Mouse (Mus musculus) testis, adult 2 months (tissue): ENCODE results near the gene Actn2.

Experiments
- CTCF ChIP-seq: fragments of 200-500 bp; IDR thresholded peaks from 2 replicates; pipeline ENCODE4 v1.5.1; 2012; ENCODE audit warnings: low read depth, mild to moderate bottlenecking, inconsistent platforms, low read length, moderate library complexity; ENCODE audit not compliant: control insufficient read depth, insufficient read depth, insufficient replicate concordance
- POLR2A ChIP-seq: fragments of 200-500 bp; IDR thresholded peaks from 2 replicates; pipeline ENCODE4 v1.6.1; 2012; ENCODE audit warnings: low read depth, mild to moderate bottlenecking, inconsistent platforms, low read length, moderate library complexity; ENCODE audit not compliant: control insufficient read depth

DNA sequence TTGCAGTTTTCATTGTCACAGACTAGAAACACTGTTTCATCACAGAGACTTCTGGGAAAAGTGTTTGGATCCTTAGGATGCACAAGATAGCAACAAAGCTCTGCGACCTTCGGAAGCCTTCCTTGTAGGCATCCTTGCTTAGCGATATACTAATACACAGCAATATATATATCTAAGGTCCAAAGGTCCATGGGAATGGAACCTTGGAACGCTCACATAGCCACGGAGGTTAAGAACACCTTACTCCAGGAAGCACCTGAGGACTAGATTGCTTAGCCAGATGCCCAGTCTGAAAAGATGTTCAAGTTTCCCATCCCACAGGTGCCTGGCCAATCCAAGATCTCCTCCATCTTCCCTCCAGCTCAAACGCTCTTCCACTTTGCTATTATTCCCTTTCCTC, 26.4 kb downstream of the Actn2 start:
- TF ChIP-seq CTCF: no peak
- no peak for TF ChIP-seq POLR2A
